Mouse (Mus musculus) v-Abl transformed pro-B cells (cell line): ENCODE results near the gene Zfp819.

ENCODE experiments used
- in situ Hi-C, 2 experiments: fragments of 400-800 bp; cut with MboI; formaldehyde crosslinking; loops; one replicate each; pipeline ENCODE4 v1.15.1; 2025; ENCODE audit not compliant: unreplicated experiment in 2 of 2

Zfp819 gene

GRCm38 (mm10) chr7:43606896-43607742 is at the start of gene Zfp819:
Gene Zfp819 (plus strand): TSS chr7:43607169.
- in situ Hi-C loops = no loop called here

- in situ Hi-C loops = loop anchor here (25.0 kb wide), 1 partner anchor 975 kb away; the partner anchor contains the start of genes Pold1 (in 2 of the 2) and Spib (in 2 of the 2)
These were observed 44.8 kb upstream of the Zfp819 start, which contains the start of gene Zfp658 for GRCm38 (mm10) chr7:43562006-43562633. Gene Zfp658 (plus strand): TSS chr7:43562256.

GRCm38 (mm10) chr7:43562651-43563070 is 44.3 kb upstream of the Zfp819 start:
- in situ Hi-C loops = loop anchor here (25.0 kb wide), 1 partner anchor 975 kb away; the partner anchor contains the start of genes Pold1 (in 2 of the 2) and Spib (in 2 of the 2)

- in situ Hi-C loops = loop anchor here (25.0 kb wide), 1 partner anchor 974 kb away; the partner anchor contains the start of genes Pold1 (in 2 of the 2) and Spib (in 2 of the 2)
These were observed 43.7 kb upstream of the Zfp819 start for GRCm38 (mm10) chr7:43563300-43563699.

- in situ Hi-C loops = loop anchor here (25.0 kb wide), 1 partner anchor 966 kb away; the partner anchor contains the start of genes Pold1 (in 2 of the 2) and Spib (in 2 of the 2)
These were observed 35.8 kb upstream of the Zfp819 start for GRCm38 (mm10) chr7:43571216-43571615.

GRCm38 (mm10) chr7:43579440-43580171 is 27.4 kb upstream of the Zfp819 start, which contains the start of gene Zfp719:
Gene Zfp719 (plus strand): TSS chr7:43579610.
- in situ Hi-C loops = loop anchor here (5.0 to 10.0 kb wide), 4 partner anchors 52 to 295 kb away; partner anchors contain the start of gene Ctu1 (in 2 of the 2)

GRCm38 (mm10) chr7:43580526-43580925 is 26.4 kb upstream of the Zfp819 start:
- in situ Hi-C loops = loop anchor here (5.0 to 10.0 kb wide), 3 partner anchors 58 to 296 kb away; partner anchors contain the start of gene Ctu1 (in 2 of the 2)

- in situ Hi-C loops = loop anchor here (5.0 to 10.0 kb wide), 3 partner anchors 62 to 300 kb away; partner anchors contain the start of gene Ctu1 (in 2 of the 2)
These were observed 22.2 kb upstream of the Zfp819 start for GRCm38 (mm10) chr7:43584790-43585189.

GRCm38 (mm10) chr7:43601884-43602283 is 5.1 kb upstream of the Zfp819 start:
- in situ Hi-C loops = no loop called here

- in situ Hi-C loops = no loop called here
These were observed 846 bp downstream of the Zfp819 start for GRCm38 (mm10) chr7:43607743-43608287.

- in situ Hi-C loops = no loop called here
These were observed 1.4 kb downstream of the Zfp819 start for GRCm38 (mm10) chr7:43608316-43608824.

GRCm38 (mm10) chr7:43613816-43614551 is 7.0 kb downstream of the Zfp819 start:
- in situ Hi-C loops = no loop called here

GRCm38 (mm10) chr7:43622927-43623326 is 16.0 kb downstream of the Zfp819 start:
- in situ Hi-C loops = no loop called here

- in situ Hi-C loops = no loop called here
These were observed 16.9 kb downstream of the Zfp819 start for GRCm38 (mm10) chr7:43623819-43624218.

- in situ Hi-C loops = no loop called here
These were observed 18.1 kb downstream of the Zfp819 start for GRCm38 (mm10) chr7:43625065-43625464.

GRCm38 (mm10) chr7:43625794-43626422 is 18.9 kb downstream of the Zfp819 start:
- in situ Hi-C loops = no loop called here

GRCm38 (mm10) chr7:43633940-43634339 is 27.0 kb downstream of the Zfp819 start:
- in situ Hi-C loops = no loop called here

GRCm38 (mm10) chr7:43634500-43634899 is 27.5 kb downstream of the Zfp819 start, which contains the start of gene Ceacam18:
Gene Ceacam18 (plus strand): TSS chr7:43634707.
- in situ Hi-C loops = no loop called here
